Comparison of ENCODE assay signal across 14 mouse cellular contexts in the genomic region with DNA sequence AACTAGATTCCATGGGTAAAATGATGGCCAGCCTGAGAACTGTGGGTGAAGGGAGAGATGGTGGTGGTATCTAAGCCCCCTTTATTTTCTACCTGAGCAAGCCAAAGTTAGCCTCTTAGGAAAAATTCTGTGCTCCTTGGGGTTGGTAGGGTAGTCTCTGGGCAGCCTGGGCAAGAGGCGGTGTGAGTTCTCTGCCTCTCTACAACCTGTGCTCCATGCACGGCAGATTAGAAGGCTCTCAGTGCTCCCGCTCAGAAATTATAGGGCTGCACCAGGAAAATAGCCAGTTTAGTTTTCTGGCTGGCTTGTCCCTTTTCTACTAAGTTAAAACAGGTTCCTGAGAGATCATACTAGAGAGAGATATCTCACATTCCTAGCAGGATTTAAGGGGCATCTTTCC. TPM values are rescaled to one million over a fixed set of nuclear protein-coding genes. Genes with fewer than 3 reads are reported as not detected.
DNase-seq lines count a peak whose midpoint lies in the region; ATAC-seq and TF ChIP-seq lines count a peak whose summit lies in the region.
"Had no signal": no experiment of that assay in that cellular context is flagged by ENCODE, and none has a peak within 500 bp of the region (broad histone marks: within the 10 kb centered on the region; RNA-seq: fewer than 3 reads in every experiment).

No protein-coding gene starts in this region.

- peak overlapping the region; percentile 63 for H3K9ac ChIP-seq in forebrain, embryonic 12.5 days
- H3K9ac ChIP-seq in hindbrain, embryonic 12.5 days: peak overlapping the region; percentile 9; the same call in 1 of the 2 replicates
- H3K9ac ChIP-seq in midbrain, embryonic 15.5 days: no peak overlapping the region
- H3K9ac ChIP-seq: heart, embryonic 15.5 days; intestine, embryonic 15.5 days; lung, embryonic 15.5 days; neural tube, embryonic 13.5 days had no signal

- H3K27me3 ChIP-seq in kidney, adult 2 months (replicated peaks; ENCODE audit: control insufficient read depth, insufficient read depth, low read length): no peaks in the 10 kb centered on the region
- H3K27me3 ChIP-seq in forebrain, embryonic 12.5 days: peaks cover 97% of the 10 kb centered on the region
- H3K27me3 ChIP-seq in hindbrain, embryonic 12.5 days: peaks cover 90% of the 10 kb centered on the region
- H3K27me3 ChIP-seq in midbrain, embryonic 15.5 days (replicated peaks): peaks cover 80% of the 10 kb centered on the region

- peak overlapping the region; percentile 66 for H3K4me2 ChIP-seq in forebrain, embryonic 12.5 days
- H3K4me2 ChIP-seq in hindbrain, embryonic 12.5 days (replicated peaks): peak overlapping the region; percentile 77
- H3K4me2 ChIP-seq in midbrain, embryonic 15.5 days: no peak overlapping the region
- H3K4me2 ChIP-seq: heart, embryonic 15.5 days; intestine, embryonic 15.5 days; lung, embryonic 15.5 days; neural tube, embryonic 13.5 days had no signal

- 78% methylated on average over 3 of the region's 3 CpGs for WGBS in kidney, adult 2 months
- WGBS in forebrain, embryonic 12.5 days: 23% methylated on average over 3 of the region's 3 CpGs
- WGBS in hindbrain, embryonic 12.5 days: 20% methylated on average over 3 of the region's 3 CpGs
- WGBS in midbrain, embryonic 15.5 days: 24% methylated on average over 3 of the region's 3 CpGs

- TF ChIP-seq CTCF in kidney, adult 2 months (conservative IDR thresholded peaks at IDR 0.05; ENCODE audit: insufficient read depth, insufficient read length, low read depth, low read length): no peak

- peak overlapping the region; percentile 27; the same call in 1 of the 2 replicates for H3K4me3 ChIP-seq in kidney, adult 2 months (ENCODE audit: insufficient read depth, low read depth, low read length)
- peak overlapping the region; percentile 41 for H3K4me3 ChIP-seq in forebrain, embryonic 12.5 days (replicated peaks)
- peak overlapping the region; percentile 7 for H3K4me3 ChIP-seq in hindbrain, embryonic 12.5 days
- no peak overlapping the region for H3K4me3 ChIP-seq in midbrain, embryonic 15.5 days
- H3K4me3 ChIP-seq: heart, embryonic 15.5 days; intestine, embryonic 15.5 days; lung, embryonic 15.5 days; neural tube, embryonic 13.5 days had no signal

- DNase-seq in kidney, adult 2 months: no peak
- no peak for DNase-seq in kidney, adult 8-10 months
- no peak for DNase-seq in adrenal gland, postnatal 14 days
- DNase-seq in frontal cortex, postnatal 14 days (ENCODE audit: low spot score in 2 of 2): no peak

- no peak for TF ChIP-seq POLR2A in kidney, adult 2 months (IDR thresholded peaks at IDR 0.05; ENCODE audit: low read depth, low read length)

- H3K36me3 ChIP-seq in kidney, adult 2 months (ENCODE audit: control insufficient read depth, insufficient read depth, low read length): no peaks in the 10 kb centered on the region
- H3K36me3 ChIP-seq in forebrain, embryonic 12.5 days (replicated peaks): no peaks in the 10 kb centered on the region
- no peaks in the 10 kb centered on the region for H3K36me3 ChIP-seq in hindbrain, embryonic 12.5 days
- H3K36me3 ChIP-seq in midbrain, embryonic 15.5 days (replicated peaks): no peaks in the 10 kb centered on the region
- H3K36me3 ChIP-seq: G1E; heart, embryonic 15.5 days; intestine, embryonic 15.5 days; lung, embryonic 15.5 days; neural tube, embryonic 13.5 days had no signal

- H3K27ac ChIP-seq in kidney, adult 2 months (ENCODE audit: insufficient read depth, low read depth, low read length): peak overlapping the region; percentile 33; the same call in 1 of the 2 replicates
- peak overlapping the region; percentile 93 for H3K27ac ChIP-seq in forebrain, embryonic 12.5 days
- H3K27ac ChIP-seq in hindbrain, embryonic 12.5 days: no peak overlapping the region
- H3K27ac ChIP-seq in midbrain, embryonic 15.5 days: peak overlapping the region; percentile 37
- H3K27ac ChIP-seq: heart, embryonic 15.5 days; intestine, embryonic 15.5 days; lung, embryonic 15.5 days; neural tube, embryonic 13.5 days had no signal

- H3K9me3 ChIP-seq in forebrain, embryonic 12.5 days: no peaks in the 10 kb centered on the region
- H3K9me3 ChIP-seq in hindbrain, embryonic 12.5 days (replicated peaks): no peaks in the 10 kb centered on the region
- no peaks in the 10 kb centered on the region for H3K9me3 ChIP-seq in midbrain, embryonic 15.5 days
- H3K9me3 ChIP-seq: heart, embryonic 15.5 days; intestine, embryonic 15.5 days; lung, embryonic 15.5 days; neural tube, embryonic 13.5 days had no signal

- no peaks in the 10 kb centered on the region for H3K4me1 ChIP-seq in kidney, adult 2 months (ENCODE audit: control insufficient read depth, insufficient read depth, low read length)
- peaks cover 53% of the 10 kb centered on the region for H3K4me1 ChIP-seq in forebrain, embryonic 12.5 days
- H3K4me1 ChIP-seq in hindbrain, embryonic 12.5 days: peaks cover 43% of the 10 kb centered on the region
- peaks cover 32% of the 10 kb centered on the region for H3K4me1 ChIP-seq in midbrain, embryonic 15.5 days

- no peak for ATAC-seq in forebrain, embryonic 12.5 days (ENCODE audit: low FRiP score)
- ATAC-seq in hindbrain, embryonic 12.5 days (ENCODE audit: low FRiP score): no peak
- no peak for ATAC-seq in midbrain, embryonic 15.5 days (replicated peaks)
- ATAC-seq: intestine, embryonic 15.5 days had no signal

RNA-seq across cellular contexts. Expression of a gene that starts 30.4 kb away (rescaled TPM):
- 193 and 288 TPM in 2 replicates for polyA plus RNA-seq in kidney, adult 2 months (2012; rRNA removed)
- polyA plus RNA-seq in forebrain, embryonic 12.5 days (2016; fragmentation: Nextera tagmentation; extraction: Ambion mirVana): 129 and 162 TPM in 2 replicates
- polyA plus RNA-seq in hindbrain, embryonic 12.5 days (2016; fragmentation: Nextera tagmentation; extraction: Ambion mirVana): 133 and 146 TPM in 2 replicates
- polyA plus RNA-seq in midbrain, embryonic 15.5 days (2015; fragmentation: Nextera tagmentation; extraction: Ambion mirVana): 84.8 and 98.4 TPM in 2 replicates
- 91.5 and 106 TPM in 2 replicates for total RNA-seq in adrenal gland, postnatal 14 days (2021)
- total RNA-seq: granulocyte monocyte progenitor cell, adult 5-6 weeks; megakaryocyte-erythroid progenitor cell, adult 5-6 weeks had no signal
- polyA plus RNA-seq: G1E had no signal
